Mouse (Mus musculus) liver, adult 10 weeks (tissue): ENCODE results near the gene Gm21671. TPM values are rescaled to one million over a fixed set of nuclear protein-coding genes. Genes with fewer than 3 reads are reported as not detected.

ENCODE experiments used
- polyA plus RNA-seq: library from polyadenylated mRNA; stranded (reverse); fragments of 350-450 nt; fragmentation: Illumina TruSeq; extraction: RNeasy Lipid Tissue Mini Kit (QIAGEN cat#74804); gene quantifications from one replicate; pipeline ENCODE4 v1.2.3, GENCODE M21; 2014; ENCODE audit warnings: low read depth, low replicate concordance

Gene Gm21671
- not detected for polyA plus RNA-seq

DNA sequence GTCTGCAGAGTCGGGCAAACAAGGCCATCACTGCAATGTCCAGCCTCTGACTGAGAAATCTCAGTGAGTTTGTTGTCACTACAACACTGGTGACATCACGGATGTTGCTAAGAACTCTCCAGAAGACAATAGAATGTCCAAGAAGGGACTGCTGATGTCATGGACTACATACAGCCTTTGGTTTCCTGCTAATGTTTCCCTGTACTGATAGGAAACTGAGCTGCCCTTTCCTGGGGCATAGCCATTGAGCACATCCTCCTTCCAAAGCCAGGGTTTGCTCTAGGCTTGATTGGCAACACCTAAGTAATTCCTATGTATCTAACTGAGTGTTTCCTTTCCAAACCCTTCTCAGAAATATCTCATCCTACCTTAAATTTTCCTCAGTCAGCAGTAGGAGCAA lies at the start of gene Gm21671:
Gene Gm21671 (minus strand): TSS at position 101 of the 400 bp plus-strand sequence.

DNA sequence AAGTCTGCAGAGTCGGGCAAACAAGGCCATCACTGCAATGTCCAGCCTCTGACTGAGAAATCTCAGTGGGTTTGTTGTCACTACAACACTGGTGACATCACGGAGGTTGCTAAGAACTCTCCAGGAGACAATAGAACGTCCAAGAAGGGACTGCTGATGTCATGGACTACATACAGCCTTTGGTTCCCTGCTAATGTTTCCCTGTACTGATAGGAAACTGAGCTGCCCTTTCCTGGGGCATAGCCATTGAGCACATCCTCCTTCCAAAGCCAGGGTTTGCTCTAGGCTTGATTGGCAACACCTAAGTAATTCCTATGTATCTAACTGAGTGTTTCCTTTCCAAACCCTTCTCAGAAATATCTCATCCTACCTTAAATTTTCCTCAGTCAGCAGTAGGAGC lies 34.3 kb upstream of the Gm21671 start, which contains the start of gene Gm21698:
Gene Gm21698 (minus strand): TSS at position 101 of the 400 bp plus-strand sequence.

DNA sequence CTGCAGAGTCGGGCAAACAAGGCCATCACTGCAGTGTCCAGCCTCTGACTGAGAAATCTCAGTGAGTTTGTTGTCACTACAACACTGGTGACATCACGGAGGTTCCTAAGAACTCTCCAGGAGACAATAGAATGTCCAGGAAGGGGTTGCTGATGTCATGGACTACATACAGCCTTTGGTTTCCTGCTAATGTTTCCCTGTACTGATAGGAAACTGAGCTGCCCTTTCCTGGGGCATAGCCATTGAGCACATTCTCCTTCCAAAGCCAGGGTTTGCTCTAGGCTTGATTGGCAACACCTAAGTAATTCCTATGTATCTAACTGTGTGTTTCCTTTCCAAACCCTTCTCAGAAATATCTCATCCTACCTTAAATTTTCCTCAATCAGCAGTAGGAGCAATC lies 18.3 kb upstream of the Gm21671 start, which contains the start of gene Gm21680:
Gene Gm21680 (minus strand): TSS at position 101 of the 400 bp plus-strand sequence.

DNA sequence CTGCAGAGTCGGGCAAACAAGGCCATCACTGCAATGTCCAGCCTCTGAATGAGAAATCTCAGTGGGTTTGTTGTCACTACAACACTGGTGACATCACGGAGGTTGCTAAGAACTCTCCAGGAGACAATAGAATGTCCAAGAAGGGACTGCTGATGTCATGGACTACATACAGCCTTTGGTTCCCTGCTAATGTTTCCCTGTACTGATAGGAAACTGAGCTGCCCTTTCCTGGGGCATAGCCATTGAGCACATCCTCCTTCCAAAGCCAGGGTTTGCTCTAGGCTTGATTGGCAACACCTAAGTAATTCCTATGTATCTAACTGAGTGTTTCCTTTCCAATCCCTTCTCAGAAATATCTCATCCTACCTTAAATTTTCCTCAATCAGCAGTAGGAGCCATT lies 11.9 kb downstream of the Gm21671 start, which contains the start of gene Gm21663:
Gene Gm21663 (minus strand): TSS at position 101 of the 400 bp plus-strand sequence.

Other genes starting within 250 kb of the Gm21671 start
- gene Xrcc2, start 248.6 kb downstream of the Gm21671 start, polyA plus RNA-seq = 1.1 TPM
- gene Actr3b, start 194.4 kb downstream of the Gm21671 start, polyA plus RNA-seq = 0.24 TPM
- gene Gm21663, start 12.0 kb downstream of the Gm21671 start, polyA plus RNA-seq = not detected
- not detected for gene Gm21680, start 18.2 kb upstream of the Gm21671 start, polyA plus RNA-seq
- not detected for gene Gm21698, start 34.2 kb upstream of the Gm21671 start, polyA plus RNA-seq
- not detected for gene Gm1979, start 50.4 kb upstream of the Gm21671 start, polyA plus RNA-seq
- gene Gm5862, start 68.5 kb upstream of the Gm21671 start, polyA plus RNA-seq = not detected
- gene Speer4a, start 85.1 kb upstream of the Gm21671 start, polyA plus RNA-seq = not detected
- not detected for gene Gm7347, start 104.2 kb upstream of the Gm21671 start, polyA plus RNA-seq
- not detected for gene Gm10471, start 134.9 kb upstream of the Gm21671 start, polyA plus RNA-seq
- gene 5031410I06Rik, start 150.9 kb upstream of the Gm21671 start, polyA plus RNA-seq = not detected
- not detected for gene Gm10220, start 167.0 kb upstream of the Gm21671 start, polyA plus RNA-seq